Mouse (Mus musculus) limb, embryonic 14.5 days (tissue): ENCODE data around the gene Hnrnpab. TPM values are rescaled to one million over a fixed set of nuclear protein-coding genes. Genes with fewer than 3 reads are reported as not detected.

Experiments
- ATAC-seq: fragments of 200-750 bp; cut with Nextera tagmentation; 2 replicates; pipeline ENCODE4 v1.8.0; 2017; ENCODE audit warnings: low read depth, moderate number of reproducible peaks, moderate TSS enrichment; ENCODE audit not compliant: low FRiP score
- DNase-seq: peaks from one replicate; pipeline ENCODE4 v3.0.0-alpha.2; 2015; ENCODE audit warnings: low spot score
- H3K27ac ChIP-seq: fragments of 300-500 bp; sonication (generic); replicated peaks from 2 replicates; pipeline ENCODE4 v1.5.1; 2014; ENCODE audit warnings: low read depth, mild to moderate bottlenecking, low read length, moderate library complexity, mixed read lengths
- H3K27me3 ChIP-seq: fragments of 300-500 bp; sonication (generic); 2 replicates; pipeline ENCODE4 v1.6.1; 2014; ENCODE audit warnings: low read length, mixed read lengths; ENCODE audit not compliant: control insufficient read depth, insufficient read depth
- H3K36me3 ChIP-seq: fragments of 300-500 bp; sonication (generic); 2 replicates; pipeline ENCODE4 v1.6.1; 2014; ENCODE audit warnings: mild to moderate bottlenecking, low read length, moderate library complexity, mixed read lengths; ENCODE audit not compliant: control insufficient read depth, insufficient read depth
- H3K4me1 ChIP-seq: fragments of 300-500 bp; sonication (generic); 2 replicates; pipeline ENCODE4 v1.6.1; 2014; ENCODE audit warnings: antibody characterized with exemption, low read length, mixed read lengths; ENCODE audit not compliant: control insufficient read depth, insufficient read depth
- H3K4me2 ChIP-seq: fragments of 300-500 bp; sonication (generic); replicated peaks from 2 replicates; pipeline ENCODE4 v1.6.1; 2014; ENCODE audit warnings: low read depth, mild to moderate bottlenecking, low read length, moderate library complexity; ENCODE audit not compliant: severe bottlenecking
- H3K4me3 ChIP-seq: fragments of 300-500 bp; sonication (generic); replicated peaks from 2 replicates; pipeline ENCODE4 v1.5.1; 2014; ENCODE audit warnings: low read length
- H3K9ac ChIP-seq: fragments of 300-500 bp; sonication (generic); 2 replicates; pipeline ENCODE4 v1.6.1; 2014; ENCODE audit warnings: mild to moderate bottlenecking, low read depth, low read length, moderate library complexity; ENCODE audit not compliant: severe bottlenecking
- H3K9me3 ChIP-seq: fragments of 300-500 bp; sonication (generic); 2 replicates; pipeline ENCODE4 v1.6.1; 2016; ENCODE audit warnings: low read length; ENCODE audit not compliant: control insufficient read depth
- POLR2A ChIP-seq: fragments of 200-500 bp; IDR thresholded peaks from 2 replicates; pipeline ENCODE4 v1.8.0; 2012; ENCODE audit warnings: inconsistent platforms, mild to moderate bottlenecking, moderate library complexity, borderline replicate concordance; ENCODE audit not compliant: insufficient read depth, insufficient read length; ENCODE audit errors: extremely low read depth
- WGBS: fragments of 180-500 bp; shearing (Covaris S2); extraction: QIAGEN DNeasy Blood & Tissue Kit; methylation state at CpG from one replicate; pipeline ENCODE4 v1.1.7; 2014; 5-methylcytosine and 5-hydroxymethylcytosine counted together
- polyA plus RNA-seq, 2 experiments: library from polyadenylated mRNA; depleted of rRNA in 1 of 2; stranded (reverse) in 1 of 2; unstranded in 1 of 2; fragments of >200 nt; fragmentation: Nextera tagmentation in 1 of 2; extraction: Ambion mirVana in 1 of 2; gene quantifications; 2 replicates each; pipeline versions ENCODE4 v1.2.1 to v1.2.3; 2012 to 2014

Gene Hnrnpab
- polyA plus RNA-seq (2012; rRNA removed), result 465 and 516 TPM in 2 replicates
- 480 and 522 TPM in 2 replicates for polyA plus RNA-seq (2014; fragmentation: Nextera tagmentation; extraction: Ambion mirVana)

DNA sequence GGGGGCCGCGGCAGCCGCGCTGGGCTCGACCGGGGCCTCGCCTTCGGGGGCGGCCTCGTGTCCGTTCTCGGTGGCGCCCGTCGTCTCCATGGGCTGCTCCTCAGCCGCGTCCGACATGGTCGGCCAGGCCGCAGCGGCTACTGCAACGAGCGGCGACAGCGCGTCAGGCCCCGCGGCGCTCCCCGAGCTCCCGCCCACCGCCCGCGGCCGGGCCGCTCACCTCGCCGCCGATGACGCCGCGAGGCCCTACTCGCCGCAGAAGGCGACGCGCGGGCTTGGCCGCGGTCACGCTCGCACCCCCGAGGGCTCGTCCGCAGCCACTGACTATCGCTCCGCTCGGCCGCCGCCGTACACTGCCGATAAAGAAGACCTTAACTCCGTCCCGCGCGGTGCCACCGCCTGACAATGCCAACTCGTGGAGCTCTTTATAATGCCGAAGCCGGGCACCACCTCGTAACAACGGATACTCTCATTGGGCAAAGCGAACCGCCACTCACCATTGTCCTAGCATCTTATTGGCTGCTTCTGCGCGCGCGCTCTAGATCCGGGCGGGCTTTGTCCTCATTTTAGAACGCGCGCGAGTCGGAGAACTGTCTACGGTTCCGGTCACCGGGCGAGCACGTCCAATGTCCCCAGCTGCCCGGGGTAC, at the start of gene Hnrnpab:
Gene Hnrnpab, minus strand, starts transcription at position 401 of the 649 bp plus-strand sequence.
- no peaks in the 10 kb centered on the region for H3K27me3 ChIP-seq
- H3K9me3 ChIP-seq, result no peaks in the 10 kb centered on the region
- peak within 1 kb of the TSS; percentile 96 for H3K27ac ChIP-seq
- H3K4me2 ChIP-seq, result peak within 1 kb of the TSS; percentile 86
- peak; percentile 100 for TF ChIP-seq POLR2A
- 1% methylated on average over 74 of the region's 91 CpGs for WGBS
- peaks cover 19% of the 10 kb centered on the region for H3K4me1 ChIP-seq
- ATAC-seq (peak; percentile 92), DNase-seq (peak; percentile 99)
- peak within 1 kb of the TSS; percentile 94 for H3K4me3 ChIP-seq
- H3K9ac ChIP-seq, result peak within 1 kb of the TSS; percentile 100
- H3K36me3 ChIP-seq, result peaks cover 41% of the 10 kb centered on the region

DNA sequence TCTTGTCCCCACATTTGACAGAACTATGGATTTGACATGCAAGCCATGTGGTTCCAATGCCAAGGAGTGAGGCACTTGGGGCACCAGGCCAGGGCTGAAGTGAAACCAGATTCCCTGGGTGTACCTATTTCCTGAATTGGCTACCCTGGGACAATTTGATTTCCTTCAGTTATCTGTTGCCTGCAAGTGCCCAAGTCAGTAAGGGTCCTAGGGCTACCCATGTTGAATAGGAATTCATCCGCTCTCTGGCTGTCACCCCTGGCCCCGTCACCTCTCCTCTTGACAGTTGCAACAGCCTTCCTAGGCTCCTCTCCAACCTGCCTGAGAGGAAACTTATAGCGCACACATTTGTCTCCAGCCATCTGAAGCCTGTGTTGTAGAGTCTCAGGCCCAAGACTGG, 48.2 kb upstream of the Hnrnpab start:
- DNase-seq (no peak), ATAC-seq (no peak)
- Histone ChIP-seq H3K27me3 (no peaks in the 10 kb centered on the region), H3K4me2 (no peak overlapping the region), H3K36me3 (no peaks in the 10 kb centered on the region), H3K9ac (no peak overlapping the region), H3K4me3 (no peak overlapping the region), H3K27ac (no peak overlapping the region), H3K9me3 (no peaks in the 10 kb centered on the region), H3K4me1 (peaks cover 24% of the 10 kb centered on the region)
- 89% methylated on average over 3 of the region's 3 CpGs for WGBS
- no peak for TF ChIP-seq POLR2A

DNA sequence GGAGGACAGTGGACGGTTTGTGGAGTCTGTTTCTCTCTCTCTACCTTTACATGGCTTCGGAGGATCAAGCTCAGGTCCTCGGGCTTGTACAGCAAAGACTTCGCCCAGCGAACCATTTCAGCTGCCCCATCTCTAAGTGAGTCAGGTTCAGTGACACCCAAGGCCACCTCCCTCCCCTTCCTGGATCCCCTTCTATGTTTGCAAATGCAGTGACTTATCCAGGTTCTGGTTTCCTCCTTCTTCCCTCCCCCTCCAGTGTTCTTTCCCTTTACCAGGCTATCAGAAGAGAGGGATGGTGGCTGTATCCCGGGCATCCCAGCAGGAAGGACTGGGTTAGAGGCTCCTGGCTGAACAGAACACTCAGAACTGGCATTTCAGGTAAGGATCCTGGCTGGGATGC, 47.1 kb upstream of the Hnrnpab start:
- Histone ChIP-seq H3K4me1 (peaks cover 29% of the 10 kb centered on the region), H3K27ac (no peak overlapping the region), H3K9me3 (no peaks in the 10 kb centered on the region), H3K4me3 (no peak overlapping the region), H3K4me2 (no peak overlapping the region), H3K27me3 (no peaks in the 10 kb centered on the region), H3K9ac (no peak overlapping the region), H3K36me3 (no peaks in the 10 kb centered on the region)
- 88% methylated on average over 6 of the region's 6 CpGs for WGBS
- TF ChIP-seq POLR2A, result no peak
- no peak for DNase-seq
- no peak for ATAC-seq

DNA sequence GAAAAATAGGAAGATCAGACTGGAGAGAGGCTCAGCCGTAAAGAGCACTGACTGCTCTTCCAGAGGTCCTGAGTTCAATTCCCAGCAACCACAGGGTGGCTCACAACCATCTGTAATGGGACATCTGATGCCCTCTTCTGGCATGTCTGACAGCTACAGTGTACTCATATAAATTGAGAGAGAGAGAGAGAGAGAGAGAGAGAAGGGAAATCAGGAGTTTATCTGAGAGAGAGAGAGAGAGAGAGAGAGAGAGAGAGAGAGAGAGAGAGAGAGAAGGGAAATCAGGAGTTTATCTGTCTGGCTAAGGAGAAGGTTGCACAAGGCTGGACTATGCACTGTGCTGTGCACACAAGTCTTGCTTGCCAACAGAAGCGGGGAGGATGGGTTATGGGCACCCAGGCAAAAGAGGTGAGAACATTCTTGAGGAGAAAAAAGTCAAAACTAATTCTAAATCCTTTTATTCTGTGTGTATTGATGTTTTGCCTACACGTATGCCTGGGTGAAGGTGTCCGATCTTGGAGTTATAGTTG, 46.3 kb upstream of the Hnrnpab start:
- 90% methylated on average over 4 of the region's 4 CpGs for WGBS
- ATAC-seq, result no peak
- no peak for TF ChIP-seq POLR2A
- H3K27ac ChIP-seq, result no peak overlapping the region
- H3K27me3 ChIP-seq, result no peaks in the 10 kb centered on the region
- DNase-seq, result no peak
- no peak overlapping the region for H3K9ac ChIP-seq
- no peaks in the 10 kb centered on the region for H3K9me3 ChIP-seq
- no peak overlapping the region for H3K4me3 ChIP-seq
- no peaks in the 10 kb centered on the region for H3K36me3 ChIP-seq
- H3K4me2 ChIP-seq, result no peak overlapping the region
- peaks cover 28% of the 10 kb centered on the region for H3K4me1 ChIP-seq

DNA sequence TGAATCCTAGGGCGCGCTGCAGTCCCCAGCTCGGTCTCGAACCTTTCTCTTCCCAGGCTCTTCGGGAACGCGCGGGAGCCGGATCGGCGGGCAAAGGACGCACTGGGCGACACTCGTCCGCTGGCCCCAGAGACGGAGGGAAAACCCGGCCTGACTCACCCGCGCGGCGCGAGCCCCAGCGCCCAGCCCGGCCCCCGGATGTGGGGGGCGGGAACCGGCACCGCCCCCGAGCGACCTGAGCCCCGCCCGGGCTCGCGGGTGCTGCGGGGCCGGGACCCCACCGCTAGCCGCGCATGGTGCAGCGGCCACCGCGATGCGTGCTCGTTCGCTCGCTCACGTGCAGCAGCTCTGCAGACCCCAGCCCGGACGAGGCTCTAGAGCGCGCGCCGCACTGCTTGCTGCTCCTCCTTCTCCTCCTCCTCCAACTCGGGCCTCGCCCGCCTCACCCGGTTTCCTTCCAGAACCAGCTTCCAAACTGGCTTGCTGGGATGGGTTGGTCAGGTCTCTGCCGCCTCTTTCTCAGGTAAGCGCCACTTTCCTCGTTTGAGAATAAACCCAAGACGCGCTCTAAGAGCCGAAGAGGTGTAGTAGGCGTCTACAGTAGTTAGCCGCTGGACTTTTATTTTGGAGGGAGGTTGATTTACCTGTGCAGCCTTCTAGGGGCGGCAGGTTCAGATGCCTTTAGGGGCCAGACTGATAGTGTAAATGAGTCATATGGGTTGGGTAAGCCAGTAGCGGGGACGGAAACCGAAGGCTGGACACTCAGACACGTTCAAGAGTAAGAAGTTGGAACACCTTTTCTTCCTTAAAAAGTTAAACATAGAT, 44.3 kb upstream of the Hnrnpab start, which contains the start of the genes N4bp3 and D930048N14Rik:
Gene N4bp3, minus strand, starts transcription at position 152 of the 825 bp plus-strand sequence.
Gene D930048N14Rik, plus strand, starts transcription at position 264 of the 825 bp plus-strand sequence.
- TF ChIP-seq POLR2A, result no peak; the same call in 1 of the 2 replicates
- H3K4me1 ChIP-seq, result peaks cover 21% of the 10 kb centered on the region
- whole genome bisulfite sequencing, result under 1% methylated on average over 48 of the region's 70 CpGs
- peak within 1 kb of the TSS; percentile 57 for H3K4me3 ChIP-seq
- DNase-seq (peak; percentile 55), ATAC-seq (peak; percentile 71)
- peak within 1 kb of the TSS; percentile 15 for H3K27ac ChIP-seq
- H3K4me2 ChIP-seq, result peak within 1 kb of the TSS; percentile 96
- peak within 1 kb of the TSS; percentile 69 for H3K9ac ChIP-seq
- peaks cover under 1% of the 10 kb centered on the region; the same call in 1 of the 2 replicates for H3K36me3 ChIP-seq
- H3K9me3 ChIP-seq, result no peaks in the 10 kb centered on the region
- no peaks in the 10 kb centered on the region for H3K27me3 ChIP-seq
